Mouse (Mus musculus) thymus, adult 2 months (tissue): ENCODE measurements around the gene Slc2a13.

ENCODE experiments used
- CTCF ChIP-seq: fragments of 200-500 bp; IDR thresholded peaks from 2 replicates; pipeline ENCODE4 v1.5.1; 2012; ENCODE audit warnings: mild to moderate bottlenecking, control low read depth, low read length, moderate library complexity, borderline replicate concordance; ENCODE audit not compliant: control insufficient read depth, poor library complexity, insufficient read depth; ENCODE audit errors: extremely low read depth
- POLR2A ChIP-seq: fragments of 200-500 bp; IDR thresholded peaks from 2 replicates; pipeline ENCODE4 v1.6.1; 2012; ENCODE audit warnings: mild to moderate bottlenecking, low read length, control low read depth, moderate library complexity; ENCODE audit not compliant: control insufficient read depth, poor library complexity, insufficient read depth; ENCODE audit errors: extremely low read depth

DNA sequence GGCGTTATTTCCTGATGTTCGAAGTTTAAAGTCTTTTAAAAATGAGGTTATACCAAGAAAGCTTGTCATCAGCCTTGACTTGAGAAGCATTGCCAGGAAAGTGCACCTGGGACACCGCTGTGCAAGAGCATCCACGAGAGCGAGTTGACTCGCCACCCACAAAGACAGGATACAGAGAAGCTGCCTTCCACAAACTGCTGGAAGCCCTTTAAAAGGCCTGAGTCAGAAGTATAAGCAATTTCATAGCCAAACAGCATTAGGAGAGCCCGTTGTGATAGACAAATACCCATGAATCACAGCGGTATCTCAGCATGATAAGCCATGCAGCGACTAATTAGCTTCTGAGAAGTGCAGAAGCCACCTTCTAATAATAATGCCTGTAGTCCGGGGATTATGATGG lies 48.6 kb downstream of the Slc2a13 start:
- TF ChIP-seq CTCF: no peak
- TF ChIP-seq POLR2A: no peak
